In genomic region chr8:92113901-92114300, GRCm38 (mm10) we compare ENCODE assay signal across 11 mouse cellular contexts.
DNase-seq lines count a peak whose midpoint lies in the region; ATAC-seq lines count a peak whose summit lies in the region.
"Had no signal": no experiment of that assay in that cellular context is flagged by ENCODE, and none has a peak within 500 bp of the region (broad histone marks: within the 10 kb centered on the region; RNA-seq: fewer than 3 reads in every experiment).

No protein-coding gene starts in this region.

- WGBS in embryonic facial prominence, embryonic 15.5 days: 7% methylated on average over 9 of the region's 9 CpGs

- no peaks in the 10 kb centered on the region for H3K9me3 ChIP-seq in embryonic facial prominence, embryonic 15.5 days (replicated peaks)
- H3K9me3 ChIP-seq: heart, embryonic 15.5 days had no signal

- no peak overlapping the region for H3K27ac ChIP-seq in embryonic facial prominence, embryonic 15.5 days (replicated peaks)
- H3K27ac ChIP-seq: heart, embryonic 15.5 days had no signal

- peaks cover 18% of the 10 kb centered on the region; the same call in 1 of the 2 replicates for H3K4me1 ChIP-seq in embryonic facial prominence, embryonic 15.5 days

- DNase-seq in kidney, postnatal 10 days: peak; percentile 24
- DNase-seq in kidney, postnatal 25 days: no peak
- peak; percentile 81 for DNase-seq in embryo, embryonic 10.5 days (ENCODE audit: low spot score)
- DNase-seq in mesoderm, embryonic 11.5 days (ENCODE audit: low read depth, low spot score): peak; percentile 75
- DNase-seq in liver: no peak
- no peak for DNase-seq in cerebellum, adult 9-10 months
- no peak for DNase-seq in left cerebral cortex, adult 8-10 months (ENCODE audit: low spot score in 2 of 2)
- DNase-seq: cerebellum, adult 2 months; layer of hippocampus, adult 9-11 months had no signal

- no peaks in the 10 kb centered on the region for H3K36me3 ChIP-seq in embryonic facial prominence, embryonic 15.5 days
- H3K36me3 ChIP-seq: heart, embryonic 15.5 days had no signal

- no peaks in the 10 kb centered on the region for H3K27me3 ChIP-seq in embryonic facial prominence, embryonic 15.5 days

- H3K4me2 ChIP-seq in embryonic facial prominence, embryonic 15.5 days (replicated peaks): peak overlapping the region; percentile 38
- H3K4me2 ChIP-seq: heart, embryonic 15.5 days had no signal

- H3K9ac ChIP-seq in embryonic facial prominence, embryonic 15.5 days: no peak overlapping the region
- H3K9ac ChIP-seq: heart, embryonic 15.5 days had no signal

- ATAC-seq in embryonic facial prominence, embryonic 15.5 days (ENCODE audit: insufficient number of reproducible peaks, low FRiP score, low TSS enrichment, low read depth): no peak

- H3K4me3 ChIP-seq in embryonic facial prominence, embryonic 15.5 days (replicated peaks): no peak overlapping the region
- H3K4me3 ChIP-seq: heart, embryonic 15.5 days had no signal

Comparison
In these comparisons a context has a peak if more than half of its experiments do, and no peak if none do; other contexts are left out.
1. DNase-seq: peak in kidney, postnatal 10 days (single experiment), embryo, embryonic 10.5 days (single experiment) and mesoderm, embryonic 11.5 days (single experiment); none in kidney, postnatal 25 days (0 of 2), liver (single experiment), cerebellum, adult 9-10 months (single experiment) and left cerebral cortex, adult 8-10 months (0 of 2).